15 mouse cellular contexts compared by ENCODE assay signal in the genomic region with DNA sequence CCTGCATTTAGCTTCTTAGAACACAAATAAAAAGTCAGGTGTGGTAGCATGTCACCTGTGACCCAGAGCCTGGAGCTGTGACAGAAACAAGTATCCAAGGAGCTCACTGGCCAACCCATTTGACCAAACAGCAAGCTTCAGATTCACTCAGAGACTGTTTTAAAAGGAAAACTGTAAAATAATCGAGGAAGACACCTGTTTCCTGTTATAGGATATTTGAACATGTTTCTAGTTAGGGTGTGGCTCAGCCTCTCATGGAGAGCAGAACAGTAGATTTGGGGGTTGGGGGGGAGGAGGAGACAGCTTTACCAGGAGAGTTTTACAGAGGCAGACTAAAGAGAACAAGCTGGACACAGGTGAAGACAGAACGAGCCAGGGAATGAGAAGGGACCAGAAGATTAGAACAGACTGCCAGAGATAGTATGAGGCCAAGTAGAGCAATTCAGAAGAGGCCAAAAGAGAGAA.
A peak's percentile ranks its signal among the peaks of the same experiment; 100 is the strongest.
DNase-seq lines count a peak whose midpoint lies in the region; ATAC-seq and TF ChIP-seq lines count a peak whose summit lies in the region.
"Had no signal": no experiment of that assay in that cellular context is flagged by ENCODE, and none has a peak within 500 bp of the region (broad histone marks: within the 10 kb centered on the region; RNA-seq: fewer than 3 reads in every experiment).

No protein-coding gene starts in this region.

- H3K4me2 ChIP-seq in embryonic facial prominence, embryonic 14.5 days (ENCODE audit: low read depth, low read length): no peak overlapping the region
- no peak overlapping the region for H3K4me2 ChIP-seq in stomach, embryonic 16.5 days (ENCODE audit: low read depth, low read length)
- H3K4me2 ChIP-seq: neural tube, embryonic 15.5 days had no signal

- no peak for TF ChIP-seq CTCF in heart, adult 2 months (IDR thresholded peaks at IDR 0.05)

- WGBS in heart, adult 2 months: 12% methylated on average over 2 of the region's 2 CpGs
- WGBS in embryonic facial prominence, embryonic 14.5 days: 24% methylated on average over 2 of the region's 2 CpGs
- 27% methylated on average over 2 of the region's 2 CpGs for WGBS in stomach, embryonic 16.5 days

- intact Hi-C loops in heart, adult 2 months (cut with DNase I): no loop called here

- H3K36me3 ChIP-seq in heart, adult 2 months (ENCODE audit: control insufficient read depth, insufficient read depth, low read length): no peaks in the 10 kb centered on the region
- H3K36me3 ChIP-seq in embryonic facial prominence, embryonic 14.5 days (ENCODE audit: control insufficient read depth, insufficient read depth, low read length): no peaks in the 10 kb centered on the region
- H3K36me3 ChIP-seq in stomach, embryonic 16.5 days (ENCODE audit: control insufficient read depth, insufficient read depth, low read length): no peaks in the 10 kb centered on the region
- H3K36me3 ChIP-seq: neural tube, embryonic 15.5 days had no signal

- H3K9me3 ChIP-seq in embryonic facial prominence, embryonic 14.5 days (ENCODE audit: control insufficient read depth, low read length): no peaks in the 10 kb centered on the region
- no peaks in the 10 kb centered on the region for H3K9me3 ChIP-seq in stomach, embryonic 16.5 days (replicated peaks; ENCODE audit: control insufficient read depth, low read length)
- H3K9me3 ChIP-seq: neural tube, embryonic 15.5 days had no signal

- no peak for TF ChIP-seq EP300 in heart, adult 2 months (IDR thresholded peaks at IDR 0.05; ENCODE audit: insufficient read depth, low read depth, low read length)

- H3K4me3 ChIP-seq in heart, adult 2 months: no peak overlapping the region
- H3K4me3 ChIP-seq in embryonic facial prominence, embryonic 14.5 days (ENCODE audit: low read depth, low read length): no peak overlapping the region
- no peak overlapping the region for H3K4me3 ChIP-seq in stomach, embryonic 16.5 days (replicated peaks; ENCODE audit: low read length)
- H3K4me3 ChIP-seq: layer of hippocampus, adult 2 months; neural tube, embryonic 15.5 days had no signal

- no peak overlapping the region for H3K27ac ChIP-seq in heart, adult 2 months
- H3K27ac ChIP-seq in embryonic facial prominence, embryonic 14.5 days (replicated peaks; ENCODE audit: low read depth, low read length): no peak overlapping the region
- no peak overlapping the region; the same call in 1 of the 2 replicates for H3K27ac ChIP-seq in stomach, embryonic 16.5 days (ENCODE audit: low read length)
- H3K27ac ChIP-seq: layer of hippocampus, adult 2 months; neural tube, embryonic 15.5 days had no signal

- ATAC-seq in embryonic facial prominence, embryonic 14.5 days (ENCODE audit: low read depth): no peak
- ATAC-seq in stomach, embryonic 16.5 days (ENCODE audit: insufficient read depth, low FRiP score): peak; percentile 22; the same call in 1 of the 2 replicates

- peak; percentile 13 to 18 for DNase-seq in heart, adult 18-20 months
- no peak for DNase-seq in heart, adult 2 months
- peak; percentile 9 for DNase-seq in thymus, postnatal 25 days
- no peak for DNase-seq in thymus, postnatal 14 days
- DNase-seq in embryonic facial prominence, embryonic 14.5 days (ENCODE audit: low spot score): peak; percentile 54
- no peak for DNase-seq in gastrocnemius, adult 8-10 months (ENCODE audit: low spot score in 2 of 2)
- DNase-seq in right cerebral cortex, postnatal 10 days (ENCODE audit: low spot score in 2 of 2): no peak
- DNase-seq: cerebellum, postnatal 14 days; forebrain, postnatal 0 days; gastrocnemius, postnatal 36 days; heart, postnatal 4 days; kidney, adult 18-20 months had no signal

- H3K9ac ChIP-seq in heart, adult 2 months (ENCODE audit: low read depth, low read length): no peak overlapping the region; the same call in 1 of the 2 replicates
- H3K9ac ChIP-seq in embryonic facial prominence, embryonic 14.5 days (ENCODE audit: low read depth, low read length): no peak overlapping the region
- H3K9ac ChIP-seq in stomach, embryonic 16.5 days (ENCODE audit: low read length): no peak overlapping the region
- H3K9ac ChIP-seq: forebrain, postnatal 0 days; neural tube, embryonic 15.5 days had no signal

- peaks cover 1% of the 10 kb centered on the region; the same call in 1 of the 2 replicates for H3K4me1 ChIP-seq in heart, adult 2 months (ENCODE audit: control insufficient read depth, insufficient read depth, low read length)
- H3K4me1 ChIP-seq in embryonic facial prominence, embryonic 14.5 days (ENCODE audit: control insufficient read depth, insufficient read depth, low read length): peaks cover 8% of the 10 kb centered on the region
- peaks cover 4% of the 10 kb centered on the region for H3K4me1 ChIP-seq in stomach, embryonic 16.5 days (ENCODE audit: control insufficient read depth, insufficient read depth, low read length)

- no peaks in the 10 kb centered on the region for H3K79me2 ChIP-seq in heart, adult 2 months (replicated peaks; ENCODE audit: control insufficient read depth, insufficient read depth, low read length)

- no peak for TF ChIP-seq POLR2A in heart, adult 2 months (IDR thresholded peaks at IDR 0.05; ENCODE audit: insufficient read depth, low read depth, low read length)

- H3K27me3 ChIP-seq in heart, adult 2 months (ENCODE audit: control insufficient read depth, insufficient read depth, low read length): no peaks in the 10 kb centered on the region
- no peaks in the 10 kb centered on the region for H3K27me3 ChIP-seq in embryonic facial prominence, embryonic 14.5 days (replicated peaks; ENCODE audit: control insufficient read depth, insufficient read depth, low read length)
- H3K27me3 ChIP-seq in stomach, embryonic 16.5 days (ENCODE audit: control insufficient read depth, insufficient read depth, low read length): no peaks in the 10 kb centered on the region
- H3K27me3 ChIP-seq: neural tube, embryonic 15.5 days had no signal

Comparison
In these comparisons a context has a peak if more than half of its experiments do, and no peak if none do; other contexts are left out.
1. DNase-seq: peak in heart, adult 18-20 months (2 of 2), thymus, postnatal 25 days (single experiment) and embryonic facial prominence, embryonic 14.5 days (single experiment); none in heart, adult 2 months (0 of 2), thymus, postnatal 14 days (single experiment), gastrocnemius, adult 8-10 months (0 of 2) and right cerebral cortex, postnatal 10 days (0 of 2).